Mouse (Mus musculus): ENCODE results near the gene Zfp735. TPM values are rescaled to one million over a fixed set of nuclear protein-coding genes. Genes with fewer than 3 reads are reported as not detected.

Zfp735 gene
- polyA plus RNA-seq (2012; rRNA removed; ENCODE audit: low replicate concordance): not detected in 2 replicates

DNA sequence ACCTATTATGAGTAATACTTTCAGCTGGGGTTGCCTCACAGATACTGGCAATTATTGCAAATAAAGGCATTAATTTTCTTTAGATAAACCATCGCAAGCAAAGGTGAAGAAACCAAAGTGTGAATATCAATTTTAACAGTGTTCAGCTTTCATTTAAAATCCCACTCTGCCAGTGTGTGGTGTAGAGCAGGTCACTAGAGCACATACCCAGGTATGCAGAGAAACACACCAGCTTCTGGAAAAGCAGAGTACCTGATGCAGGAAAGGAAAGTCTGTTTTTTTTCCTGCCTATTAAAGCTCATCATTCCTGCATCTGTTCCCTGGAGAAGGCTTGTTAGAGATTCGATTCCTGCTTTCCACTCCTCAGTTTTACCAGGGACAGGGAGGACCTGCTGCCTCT is at the start of gene Zfp735:
Zfp735 (plus strand) TSS at position 301 of the 400 bp plus-strand sequence.

Other genes starting within 250 kb of the Zfp735 start
- gene Olfr380, start 231.3 kb upstream of the Zfp735 start, polyA plus RNA-seq (2012; rRNA removed; ENCODE audit: low replicate concordance): not detected in 2 replicates
- not detected in 2 replicates for gene Olfr381, start 197.2 kb upstream of the Zfp735 start, polyA plus RNA-seq (2012; rRNA removed; ENCODE audit: low replicate concordance)
- not detected in 2 replicates for gene Olfr382, start 171.6 kb upstream of the Zfp735 start, polyA plus RNA-seq (2012; rRNA removed; ENCODE audit: low replicate concordance)
- not detected in 2 replicates for gene Olfr385, start 95.8 kb upstream of the Zfp735 start, polyA plus RNA-seq (2012; rRNA removed; ENCODE audit: low replicate concordance)
- not detected in 2 replicates for gene Olfr384, start 90.2 kb upstream of the Zfp735 start, polyA plus RNA-seq (2012; rRNA removed; ENCODE audit: low replicate concordance)
- not detected in 2 replicates for gene Olfr389, start 91.9 kb downstream of the Zfp735 start, polyA plus RNA-seq (2012; rRNA removed; ENCODE audit: low replicate concordance)
- gene Olfr390, start 94.2 kb downstream of the Zfp735 start, polyA plus RNA-seq (2012; rRNA removed; ENCODE audit: low replicate concordance): not detected in 2 replicates
- not detected in 2 replicates for gene Olfr391-ps, start 114.3 kb downstream of the Zfp735 start, polyA plus RNA-seq (2012; rRNA removed; ENCODE audit: low replicate concordance)
- not detected in 2 replicates for gene Olfr392, start 128.3 kb downstream of the Zfp735 start, polyA plus RNA-seq (2012; rRNA removed; ENCODE audit: low replicate concordance)
- not detected in 2 replicates for gene Olfr393, start 162.7 kb downstream of the Zfp735 start, polyA plus RNA-seq (2012; rRNA removed; ENCODE audit: low replicate concordance)
- not detected in 2 replicates for gene Olfr394, start 202.0 kb downstream of the Zfp735 start, polyA plus RNA-seq (2012; rRNA removed; ENCODE audit: low replicate concordance)
- not detected in 2 replicates for gene Olfr395, start 220.5 kb downstream of the Zfp735 start, polyA plus RNA-seq (2012; rRNA removed; ENCODE audit: low replicate concordance)
- gene Olfr23, start 247.9 kb downstream of the Zfp735 start, polyA plus RNA-seq (2012; rRNA removed; ENCODE audit: low replicate concordance): not detected in 2 replicates